Mouse (Mus musculus): ENCODE measurements around the gene Phf3.

DNA sequence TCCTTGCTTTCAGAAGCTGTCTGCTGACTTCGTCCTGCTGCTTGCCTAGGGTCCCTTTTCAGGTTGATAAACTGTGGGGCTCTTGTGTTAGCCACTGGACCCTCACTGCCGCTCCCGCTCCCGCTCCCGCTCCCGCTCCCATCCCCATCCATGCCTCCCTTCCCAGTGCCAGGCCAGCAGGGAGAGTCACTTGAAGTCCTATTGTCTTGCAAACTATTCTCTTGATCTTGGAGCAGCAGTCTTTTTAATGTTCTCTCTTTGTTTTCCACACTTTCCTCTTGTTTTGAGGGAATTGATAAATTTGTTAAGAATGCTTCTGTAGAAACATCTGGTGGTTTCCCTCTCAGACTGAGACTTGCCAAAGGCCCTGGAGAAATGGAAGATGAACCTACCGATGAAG, 68.8 kb downstream of the Phf3 start:
- TF ChIP-seq CTCF (IDR thresholded peaks at IDR 0.05; ENCODE audit: extremely low read depth, insufficient read depth, insufficient read length, insufficient replicate concordance) (no peak), POLR2A (IDR thresholded peaks at IDR 0.05; ENCODE audit: low read depth, low read length) (no peak)
